Mouse (Mus musculus): Measurements from ENCODE around the gene Hemgn. TPM values are rescaled to one million over a fixed set of nuclear protein-coding genes. Genes with fewer than 3 reads are reported as not detected.

Gene Hemgn
- 0.76 TPM for polyA plus RNA-seq (2014; fragmentation: Illumina TruSeq; extraction: RNeasy Lipid Tissue Mini Kit (QIAGEN cat#74804); ENCODE audit: low read depth, low replicate concordance)

GRCm38 (mm10) chr4:46413406-46413805, at the start of gene Hemgn:
Gene Hemgn, minus strand, starts transcription at chr4:46413506.

GRCm38 (mm10) chr4:46450519-46451131, 37.3 kb upstream of the Hemgn start, which contains the start of gene Anp32b:
Gene Anp32b, plus strand, starts transcription at chr4:46450902.

DNA sequence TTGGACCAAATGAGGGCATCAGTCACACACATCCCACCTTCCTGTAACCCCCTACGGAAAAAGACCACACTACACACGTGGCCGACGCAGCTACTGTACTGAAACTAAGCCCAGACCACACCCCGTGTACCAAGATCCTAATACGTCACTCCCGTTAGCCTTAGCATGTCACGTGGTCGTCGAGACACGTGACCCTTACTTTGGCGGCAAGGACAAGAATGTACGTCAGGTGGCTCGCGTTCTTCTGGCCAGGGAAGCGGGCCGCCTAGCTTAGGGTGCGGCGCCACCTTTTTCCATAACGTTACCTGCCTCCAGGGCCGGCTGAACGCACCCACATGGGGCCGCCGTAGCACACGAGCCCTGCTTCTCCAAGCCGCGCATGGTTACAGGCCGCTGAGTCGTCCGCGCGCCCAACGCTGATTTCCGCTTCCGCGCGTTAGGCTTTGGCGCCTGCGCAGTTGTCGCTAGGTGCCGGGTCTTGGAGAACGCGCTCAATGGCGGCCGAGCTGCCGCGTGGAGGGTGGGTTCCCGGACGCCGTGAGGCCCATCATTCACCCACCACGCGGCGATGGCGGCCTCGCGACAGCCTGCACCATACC, 24.2 kb downstream of the Hemgn start, which contains the start of gene Trmo:
Gene Trmo, minus strand, starts transcription at position 425 of the 599 bp plus-strand sequence.

Other genes with a start within 250 kb of the Hemgn start
- gene Xpa, start 217.2 kb downstream of the Hemgn start, polyA plus RNA-seq (2014; fragmentation: Illumina TruSeq; extraction: RNeasy Lipid Tissue Mini Kit (QIAGEN cat#74804); ENCODE audit: low read depth, low replicate concordance) = 21.4 TPM
- not detected for gene Foxe1, start 69.9 kb downstream of the Hemgn start, polyA plus RNA-seq (2014; fragmentation: Illumina TruSeq; extraction: RNeasy Lipid Tissue Mini Kit (QIAGEN cat#74804); ENCODE audit: low read depth, low replicate concordance)
- gene Trmo, start 24.1 kb downstream of the Hemgn start, polyA plus RNA-seq (2014; fragmentation: Illumina TruSeq; extraction: RNeasy Lipid Tissue Mini Kit (QIAGEN cat#74804); ENCODE audit: low read depth, low replicate concordance) = 5.7 TPM
- 97.5 TPM for gene Anp32b, start 37.4 kb upstream of the Hemgn start, polyA plus RNA-seq (2014; fragmentation: Illumina TruSeq; extraction: RNeasy Lipid Tissue Mini Kit (QIAGEN cat#74804); ENCODE audit: low read depth, low replicate concordance)
- gene Nans, start 75.7 kb upstream of the Hemgn start, polyA plus RNA-seq (2014; fragmentation: Illumina TruSeq; extraction: RNeasy Lipid Tissue Mini Kit (QIAGEN cat#74804); ENCODE audit: low read depth, low replicate concordance) = 119 TPM
- gene Trim14, start 122.6 kb upstream of the Hemgn start, polyA plus RNA-seq (2014; fragmentation: Illumina TruSeq; extraction: RNeasy Lipid Tissue Mini Kit (QIAGEN cat#74804); ENCODE audit: low read depth, low replicate concordance) = 29.5 TPM
- gene Coro2a, start 188.7 kb upstream of the Hemgn start, polyA plus RNA-seq (2014; fragmentation: Illumina TruSeq; extraction: RNeasy Lipid Tissue Mini Kit (QIAGEN cat#74804); ENCODE audit: low read depth, low replicate concordance) = 72.0 TPM
- gene Tbc1d2, start 236.7 kb upstream of the Hemgn start, polyA plus RNA-seq (2014; fragmentation: Illumina TruSeq; extraction: RNeasy Lipid Tissue Mini Kit (QIAGEN cat#74804); ENCODE audit: low read depth, low replicate concordance) = 6.6 TPM